Mouse (Mus musculus) CD8-positive naive resting alpha-beta T cell, adult 2 months (primary cell): ENCODE data around the gene Kcnk2.
"Not testable (repeated sequence)": the region's sequence is repeated elsewhere in the genome, so short reads cannot be mapped to it uniquely, and the experiment has no call there.

Experiments
- DNase-seq, 2 experiments: peaks; one replicate each; pipeline ENCODE4 v3.0.0; 2022; ENCODE audit warnings: low read depth in 2 of 2, low spot score in 2 of 2

Gene Kcnk2

GRCm38 (mm10) chr1:189343301-189344251 is 58.5 kb downstream of the Kcnk2 start:
- no peak for DNase-seq

- DNase-seq: no peak
Observed at GRCm38 (mm10) chr1:189342416-189343104, 59.5 kb downstream of the Kcnk2 start.

GRCm38 (mm10) chr1:189341381-189341917 is 60.6 kb downstream of the Kcnk2 start:
- DNase-seq: no peak

GRCm38 (mm10) chr1:189315896-189316295 is 86.2 kb downstream of the Kcnk2 start:
- DNase-seq: no peak

GRCm38 (mm10) chr1:189314495-189314894 is 87.6 kb downstream of the Kcnk2 start:
- no peak for DNase-seq

GRCm38 (mm10) chr1:189313750-189314149 is 88.3 kb downstream of the Kcnk2 start:
- no peak for DNase-seq

- DNase-seq: no peak
Observed at GRCm38 (mm10) chr1:189310145-189310544, 91.9 kb downstream of the Kcnk2 start.

GRCm38 (mm10) chr1:189304988-189305522 is 97.0 kb downstream of the Kcnk2 start:
- no peak for DNase-seq

GRCm38 (mm10) chr1:189303001-189303400 is 99.1 kb downstream of the Kcnk2 start:
- DNase-seq: no peak

GRCm38 (mm10) chr1:189293679-189294406 is 108.2 kb downstream of the Kcnk2 start:
- no peak for DNase-seq

GRCm38 (mm10) chr1:189290885-189291284 is 111.2 kb downstream of the Kcnk2 start:
- DNase-seq: no peak

- DNase-seq: no peak
Observed at GRCm38 (mm10) chr1:189288948-189289347, 113.1 kb downstream of the Kcnk2 start.

GRCm38 (mm10) chr1:189272281-189272680 is 129.8 kb downstream of the Kcnk2 start:
- no peak for DNase-seq

GRCm38 (mm10) chr1:189253631-189254030 is 148.4 kb downstream of the Kcnk2 start:
- DNase-seq: no peak

- DNase-seq: no peak
Observed at GRCm38 (mm10) chr1:189253207-189253606, 148.9 kb downstream of the Kcnk2 start.

GRCm38 (mm10) chr1:189243206-189243605 is 158.9 kb downstream of the Kcnk2 start:
- not testable (repeated sequence) for DNase-seq

- DNase-seq: no peak
Observed at GRCm38 (mm10) chr1:189235261-189235660, 166.8 kb downstream of the Kcnk2 start.

GRCm38 (mm10) chr1:189232829-189233228 is 169.2 kb downstream of the Kcnk2 start:
- DNase-seq: no peak

- no peak for DNase-seq
Observed at GRCm38 (mm10) chr1:189228222-189229084, 173.6 kb downstream of the Kcnk2 start.

- DNase-seq: no peak
Observed at GRCm38 (mm10) chr1:189227479-189227878, 174.6 kb downstream of the Kcnk2 start.
